Mouse (Mus musculus) spleen, adult 2 months (tissue): ENCODE data around the gene Gnb5.

Source experiments
- CTCF ChIP-seq: fragments of 200-500 bp; IDR thresholded peaks from 2 replicates; pipeline ENCODE4 v1.5.1; 2011; ENCODE audit warnings: mild to moderate bottlenecking, inconsistent platforms; ENCODE audit not compliant: insufficient read depth, insufficient read length, insufficient replicate concordance; ENCODE audit errors: extremely low read depth
- POLR2A ChIP-seq: fragments of 200-500 bp; IDR thresholded peaks from 2 replicates; pipeline ENCODE4 v1.6.1; 2011; ENCODE audit warnings: low read depth, low read length, inconsistent platforms

GRCm38 (mm10) chr9:75334440-75334839 is 28.4 kb downstream of the Gnb5 start:
- no peak for TF ChIP-seq CTCF
- no peak for TF ChIP-seq POLR2A
